Mouse (Mus musculus) olfactory bulb, adult 2 months (tissue): ENCODE measurements at regions not wholly inside any gene's neighbourhood (a gene's known extent, or its start where the extent isn't known, plus 50 kb on each side); places are given as distances from the start of the nearest gene placed in this dataset.

Source experiments
- CTCF ChIP-seq: fragments of 200-500 bp; IDR thresholded peaks from 2 replicates; pipeline ENCODE4 v1.5.1; 2012; ENCODE audit warnings: low read depth, mild to moderate bottlenecking, low read length, moderate library complexity; ENCODE audit not compliant: insufficient read depth
- POLR2A ChIP-seq: fragments of 200-500 bp; IDR thresholded peaks from 2 replicates; pipeline ENCODE4 v1.6.1; 2012; ENCODE audit warnings: mild to moderate bottlenecking, low read depth, low read length, moderate library complexity; ENCODE audit not compliant: insufficient read depth

DNA sequence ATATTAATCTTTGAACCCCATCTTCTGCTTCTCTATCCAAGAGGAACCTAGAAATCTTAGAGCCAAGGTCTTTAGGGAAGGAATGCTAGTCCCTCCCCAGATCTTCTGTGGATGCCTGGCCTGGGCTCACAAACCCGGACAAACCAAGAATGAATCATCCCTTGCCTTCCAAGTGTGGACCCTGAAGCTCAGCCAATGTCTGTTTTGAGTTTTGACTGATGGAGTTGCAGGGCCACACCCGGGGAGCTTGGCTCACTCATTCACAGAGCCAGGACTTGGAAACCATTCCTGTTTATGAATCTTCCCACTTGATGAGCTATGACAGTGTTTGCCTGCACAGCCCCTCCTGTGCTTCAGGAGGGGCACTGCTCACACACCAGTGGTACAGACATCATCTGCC is 230.4 kb downstream of the Lpin1 start:
- no peak for TF ChIP-seq POLR2A
- no peak for TF ChIP-seq CTCF
